Mouse (Mus musculus): ENCODE results near the gene Rufy1. TPM values are rescaled to one million over a fixed set of nuclear protein-coding genes. Genes with fewer than 3 reads are reported as not detected.

The Rufy1 gene
- 9.6 and 13.0 TPM in 2 replicates for polyA plus RNA-seq (2012; rRNA removed)

DNA sequence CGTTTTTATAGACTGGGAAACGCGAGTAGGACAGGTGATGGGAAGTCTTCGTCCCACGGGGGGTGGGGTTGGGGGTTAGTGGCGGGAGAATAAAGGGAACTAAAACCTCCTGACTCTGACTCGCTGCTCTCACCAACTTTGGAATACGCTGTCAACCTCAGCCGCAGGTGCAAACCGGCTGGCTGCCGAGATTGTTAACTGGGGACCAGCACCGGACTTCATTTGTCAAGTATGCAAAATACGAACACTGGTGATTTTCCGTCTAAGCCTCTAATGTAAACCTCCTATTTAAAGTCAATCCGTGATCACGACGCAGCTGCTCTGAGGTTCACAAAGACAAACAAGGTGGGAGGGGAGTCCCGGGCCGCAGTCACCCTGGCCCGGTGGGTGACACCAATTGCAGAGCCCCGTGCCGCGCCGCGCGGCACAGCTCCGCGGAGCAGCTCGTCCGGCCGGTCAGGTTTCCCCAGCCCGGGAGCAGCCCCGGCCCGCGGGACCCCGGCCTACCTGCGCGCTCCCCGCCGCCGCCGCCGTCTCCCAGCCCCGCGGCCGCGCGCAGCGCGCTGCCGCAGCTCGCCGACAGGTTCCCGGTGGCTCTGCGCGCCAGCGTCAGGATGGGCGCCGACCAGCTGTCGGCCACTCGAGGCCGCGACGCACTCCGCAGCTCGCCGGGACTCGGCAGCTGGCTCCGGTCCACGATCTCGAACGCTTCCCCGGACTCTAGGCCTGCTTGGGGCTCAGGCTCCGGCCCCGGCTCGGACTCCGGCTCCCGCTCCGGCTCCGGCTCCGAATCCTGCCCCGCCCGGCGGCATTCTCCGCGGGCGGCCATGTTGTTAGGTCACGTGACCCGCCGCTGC, at the start of gene Rufy1:
Rufy1 (minus strand) TSS at position 849 of the 857 bp plus-strand sequence.
- Histone ChIP-seq H3K4me1 (ENCODE audit: control insufficient read depth, insufficient read depth, insufficient read length) (no peaks in the 10 kb centered on the region), H3K36me3 (ENCODE audit: control insufficient read depth, insufficient read depth, low read length) (no peaks in the 10 kb centered on the region), H3K4me3 (ENCODE audit: extremely low read depth, insufficient read depth, insufficient read length) (peak within 1 kb of the TSS; percentile 75), H3K27ac (ENCODE audit: insufficient read depth, low read length) (peak within 1 kb of the TSS; percentile 98), H3K27me3 (ENCODE audit: control insufficient read depth, insufficient read depth, low read length) (no peaks in the 10 kb centered on the region)
- peak; percentile 45 to 75 for DNase-seq (ENCODE audit: low read depth in 1 of 2, low spot score in 2 of 2)
- WGBS, result under 1% methylated on average over 81 of the region's 90 CpGs
- TF ChIP-seq CTCF (IDR thresholded peaks at IDR 0.05; ENCODE audit: extremely low read depth, insufficient read depth, insufficient read length, insufficient replicate concordance) (no peak), POLR2A (IDR thresholded peaks at IDR 0.05; ENCODE audit: low read depth, low read length) (peak; percentile 79)

DNA sequence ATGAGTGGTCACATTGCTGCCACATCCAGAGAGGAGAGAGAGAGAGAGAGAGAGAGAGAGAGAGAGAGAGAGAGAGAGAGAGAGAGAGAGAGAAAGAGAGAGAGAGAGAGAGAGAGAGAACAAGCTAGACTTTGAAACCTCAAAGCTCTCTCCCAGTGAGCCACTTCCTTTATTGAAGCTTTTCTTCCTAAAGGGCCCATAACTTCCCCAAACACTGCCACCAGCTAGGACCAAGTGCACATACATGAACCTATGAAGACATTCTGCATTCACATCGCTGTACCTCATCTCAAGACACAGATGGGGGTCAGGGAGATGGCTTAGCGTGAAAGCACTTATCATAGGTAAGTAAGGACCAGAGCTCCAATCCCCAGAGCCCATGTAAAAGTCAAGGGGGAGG, 47.1 kb upstream of the Rufy1 start:
- H3K36me3 ChIP-seq (ENCODE audit: control insufficient read depth, insufficient read depth, low read length), result no peaks in the 10 kb centered on the region
- DNase-seq (ENCODE audit: low read depth in 1 of 2, low spot score in 2 of 2), result no peak
- no peak overlapping the region for H3K27ac ChIP-seq (ENCODE audit: insufficient read depth, low read length)
- 75% methylated on average over 2 of the region's 2 CpGs for WGBS
- TF ChIP-seq POLR2A (IDR thresholded peaks at IDR 0.05; ENCODE audit: low read depth, low read length) (no peak), CTCF (IDR thresholded peaks at IDR 0.05; ENCODE audit: extremely low read depth, insufficient read depth, insufficient read length, insufficient replicate concordance) (no peak)
- no peaks in the 10 kb centered on the region; the same call in 1 of the 2 replicates for H3K4me1 ChIP-seq (ENCODE audit: control insufficient read depth, insufficient read depth, insufficient read length)
- H3K27me3 ChIP-seq (ENCODE audit: control insufficient read depth, insufficient read depth, low read length), result no peaks in the 10 kb centered on the region
- H3K4me3 ChIP-seq (ENCODE audit: extremely low read depth, insufficient read depth, insufficient read length), result no peak overlapping the region

DNA sequence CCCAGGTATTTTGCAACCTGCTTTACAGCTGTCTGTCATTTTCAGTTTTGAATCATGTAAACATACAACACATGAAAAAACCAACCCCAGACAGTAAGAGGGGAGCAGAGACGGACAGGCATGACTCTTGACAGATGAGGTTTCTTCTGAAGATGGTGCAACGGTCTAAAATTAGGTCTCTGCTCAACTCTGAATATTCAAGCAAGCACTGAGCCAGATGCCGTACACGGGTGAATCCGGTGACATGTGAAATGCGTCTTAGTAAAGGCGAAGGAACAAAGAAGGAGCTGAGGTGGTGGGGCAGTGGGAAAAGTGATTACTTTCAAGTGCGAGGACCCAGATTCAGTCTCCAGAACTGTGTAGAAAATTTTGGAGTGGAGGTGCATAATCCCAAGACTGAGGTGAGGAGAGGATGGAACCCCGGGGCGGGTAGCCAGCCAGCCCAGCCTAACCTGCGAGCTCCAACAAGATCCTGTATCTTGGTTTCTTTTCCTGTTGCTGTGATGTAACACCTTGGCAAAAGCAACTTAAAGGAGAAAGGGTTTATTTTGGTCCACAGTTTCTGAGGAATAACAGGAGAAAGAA, 46.7 kb upstream of the Rufy1 start:
- H3K27ac ChIP-seq (ENCODE audit: insufficient read depth, low read length), result no peak overlapping the region
- no peaks in the 10 kb centered on the region for H3K27me3 ChIP-seq (ENCODE audit: control insufficient read depth, insufficient read depth, low read length)
- no peaks in the 10 kb centered on the region for H3K36me3 ChIP-seq (ENCODE audit: control insufficient read depth, insufficient read depth, low read length)
- no peaks in the 10 kb centered on the region for H3K4me1 ChIP-seq (ENCODE audit: control insufficient read depth, insufficient read depth, insufficient read length)
- H3K4me3 ChIP-seq (ENCODE audit: extremely low read depth, insufficient read depth, insufficient read length), result no peak overlapping the region
- TF ChIP-seq POLR2A (IDR thresholded peaks at IDR 0.05; ENCODE audit: low read depth, low read length), result no peak
- TF ChIP-seq CTCF (IDR thresholded peaks at IDR 0.05; ENCODE audit: extremely low read depth, insufficient read depth, insufficient read length, insufficient replicate concordance), result no peak
- DNase-seq (ENCODE audit: low read depth in 1 of 2, low spot score in 2 of 2), result no peak
- WGBS, result 79% methylated on average over 11 of the region's 11 CpGs

DNA sequence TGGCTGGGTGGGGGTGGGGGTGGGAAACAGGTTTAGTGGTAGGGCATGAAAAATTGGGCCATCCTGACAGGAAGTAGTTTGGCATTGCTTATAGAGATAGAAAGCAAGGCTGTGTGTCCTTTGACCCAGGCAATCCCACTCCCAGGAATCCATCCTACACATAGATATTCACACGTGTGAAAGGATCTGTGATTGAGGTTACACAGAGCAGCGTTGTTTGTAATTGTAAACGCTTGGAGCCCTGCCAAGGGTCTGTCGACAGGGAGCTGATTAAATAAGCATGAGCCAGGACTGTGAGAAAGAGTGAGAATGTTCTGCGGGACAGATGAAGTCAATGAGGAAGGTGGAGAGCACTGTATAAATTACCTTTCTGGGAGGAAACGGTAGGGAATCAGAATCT, 46.0 kb upstream of the Rufy1 start:
- Histone ChIP-seq H3K36me3 (ENCODE audit: control insufficient read depth, insufficient read depth, low read length) (no peaks in the 10 kb centered on the region), H3K27ac (ENCODE audit: insufficient read depth, low read length) (no peak overlapping the region), H3K27me3 (ENCODE audit: control insufficient read depth, insufficient read depth, low read length) (no peaks in the 10 kb centered on the region), H3K4me1 (ENCODE audit: control insufficient read depth, insufficient read depth, insufficient read length) (no peaks in the 10 kb centered on the region), H3K4me3 (ENCODE audit: extremely low read depth, insufficient read depth, insufficient read length) (no peak overlapping the region)
- no peak for DNase-seq (ENCODE audit: low read depth in 1 of 2, low spot score in 2 of 2)
- WGBS, result 82% methylated on average over 6 of the region's 6 CpGs
- TF ChIP-seq CTCF (IDR thresholded peaks at IDR 0.05; ENCODE audit: extremely low read depth, insufficient read depth, insufficient read length, insufficient replicate concordance) (no peak), POLR2A (IDR thresholded peaks at IDR 0.05; ENCODE audit: low read depth, low read length) (no peak)

DNA sequence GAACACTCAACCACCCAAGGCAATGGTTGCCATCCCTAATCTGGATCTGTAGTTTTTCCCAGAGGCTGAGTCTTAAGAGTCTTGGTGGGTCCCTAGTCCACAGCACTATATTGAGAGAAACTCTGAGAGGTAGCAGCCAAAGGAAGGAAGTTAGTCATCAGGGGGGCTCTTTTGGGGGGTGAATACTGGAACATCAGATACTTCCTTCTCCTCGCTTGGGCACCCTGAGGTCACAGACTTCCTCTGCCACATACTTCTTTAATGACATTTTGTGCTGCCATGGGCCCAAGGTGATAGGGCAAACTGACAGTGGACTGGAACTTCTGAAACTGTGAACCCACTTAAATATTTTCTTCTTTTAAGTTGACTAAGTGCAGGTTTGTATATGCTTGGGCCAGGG, 43.0 kb upstream of the Rufy1 start:
- H3K27ac ChIP-seq (ENCODE audit: insufficient read depth, low read length), result no peak overlapping the region
- H3K4me1 ChIP-seq (ENCODE audit: control insufficient read depth, insufficient read depth, insufficient read length), result no peaks in the 10 kb centered on the region
- 21% methylated on average over 1 of the region's 1 CpGs for WGBS
- H3K27me3 ChIP-seq (ENCODE audit: control insufficient read depth, insufficient read depth, low read length), result no peaks in the 10 kb centered on the region
- H3K36me3 ChIP-seq (ENCODE audit: control insufficient read depth, insufficient read depth, low read length), result no peaks in the 10 kb centered on the region
- peak; percentile 7 to 16 for DNase-seq (ENCODE audit: low read depth in 1 of 2, low spot score in 2 of 2)
- no peak for TF ChIP-seq CTCF (IDR thresholded peaks at IDR 0.05; ENCODE audit: extremely low read depth, insufficient read depth, insufficient read length, insufficient replicate concordance)
- no peak for TF ChIP-seq POLR2A (IDR thresholded peaks at IDR 0.05; ENCODE audit: low read depth, low read length)
- H3K4me3 ChIP-seq (ENCODE audit: extremely low read depth, insufficient read depth, insufficient read length), result no peak overlapping the region

DNA sequence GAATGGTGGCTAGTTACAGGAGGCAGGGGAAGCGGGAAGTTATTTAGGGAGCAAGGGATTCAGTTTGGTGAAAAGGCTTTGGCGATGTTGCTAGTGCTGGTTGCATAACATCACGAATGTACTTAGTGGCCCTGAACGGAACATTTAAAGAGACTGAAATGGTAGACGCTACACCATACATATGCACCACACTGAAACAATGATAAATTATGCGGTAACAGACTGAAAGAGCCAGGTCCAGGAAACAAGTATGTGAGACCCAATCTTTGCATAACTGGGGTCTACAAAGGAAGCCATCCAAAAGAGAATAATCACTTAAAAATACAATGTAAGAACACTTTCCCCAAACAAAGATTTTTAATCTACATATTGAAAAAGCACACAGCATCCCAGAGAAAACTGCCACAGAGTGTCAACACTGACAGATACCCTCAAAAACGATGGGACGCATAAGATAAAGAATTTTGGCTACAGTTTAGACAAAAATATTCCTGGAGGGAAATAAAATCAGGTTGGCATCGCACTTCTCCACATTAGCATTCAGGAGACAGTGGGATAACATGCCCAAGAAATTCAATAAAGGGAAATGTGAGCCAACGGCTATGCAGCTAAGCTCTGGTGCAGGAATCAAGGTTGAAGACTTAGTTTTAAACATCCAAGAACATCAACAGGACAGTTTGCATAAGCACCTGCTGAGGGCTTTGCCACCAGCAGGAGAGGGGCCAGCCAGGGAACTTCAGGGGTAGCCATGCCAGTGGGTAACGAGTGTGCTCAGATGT, 41.4 kb upstream of the Rufy1 start:
- 92% methylated on average over 11 of the region's 11 CpGs for WGBS
- H3K27me3 ChIP-seq (ENCODE audit: control insufficient read depth, insufficient read depth, low read length), result no peaks in the 10 kb centered on the region
- no peak for TF ChIP-seq POLR2A (IDR thresholded peaks at IDR 0.05; ENCODE audit: low read depth, low read length)
- no peak for TF ChIP-seq CTCF (IDR thresholded peaks at IDR 0.05; ENCODE audit: extremely low read depth, insufficient read depth, insufficient read length, insufficient replicate concordance)
- no peaks in the 10 kb centered on the region for H3K36me3 ChIP-seq (ENCODE audit: control insufficient read depth, insufficient read depth, low read length)
- no peak for DNase-seq (ENCODE audit: low read depth in 1 of 2, low spot score in 2 of 2)
- no peaks in the 10 kb centered on the region for H3K4me1 ChIP-seq (ENCODE audit: control insufficient read depth, insufficient read depth, insufficient read length)
- H3K4me3 ChIP-seq (ENCODE audit: extremely low read depth, insufficient read depth, insufficient read length), result no peak overlapping the region
- H3K27ac ChIP-seq (ENCODE audit: insufficient read depth, low read length), result no peak overlapping the region
